Mouse (Mus musculus) layer of hippocampus, postnatal 14 days (tissue): ENCODE data around the gene Tmem69. TPM values are rescaled to one million over a fixed set of nuclear protein-coding genes. Genes with fewer than 3 reads are reported as not detected.

ENCODE experiments used
- total RNA-seq, 2 experiments: library from RNA; stranded (reverse); gene quantifications; 2 replicates each; pipeline ENCODE4 v1.2.3; 2021

Tmem69 gene
- total RNA-seq, 2 experiments from 2014 or later: 10.3 to 11.1 TPM

Other genes starting within 250 kb of the Tmem69 start
- 100 to 1,000 TPM; 100 to 104 TPM for gene Mast2, start 91.8 kb downstream of the Tmem69 start, total RNA-seq
- gene Ipp, start 48.4 kb downstream of the Tmem69 start, total RNA-seq: 10 to 100 TPM; 20.1 to 20.7 TPM
- gene Gpbp1l1, start 1.7 kb upstream of the Tmem69 start, total RNA-seq: 10 to 100 TPM; 28.4 to 35.5 TPM
- gene Ccdc17, start 40.7 kb upstream of the Tmem69 start, total RNA-seq: 1 to 10 TPM; 3.4 to 5.7 TPM
- gene Nasp, start 72.0 kb upstream of the Tmem69 start, total RNA-seq: 10 to 100 TPM; 44.4 to 50.5 TPM
- gene Akr1a1, start 95.7 kb upstream of the Tmem69 start, total RNA-seq: 100 to 1,000 TPM; 474 to 484 TPM
- 100 to 1,000 TPM; 185 to 195 TPM for gene Prdx1, start 129.6 kb upstream of the Tmem69 start, total RNA-seq
- gene Mmachc, start 152.5 kb upstream of the Tmem69 start, total RNA-seq: 10 to 100 TPM; 16.0 to 19.0 TPM
- 1 to 10 TPM; 2.9 to 4.5 TPM for gene Ccdc163, start 152.6 kb upstream of the Tmem69 start, total RNA-seq
- gene Tesk2, start 165.0 kb upstream of the Tmem69 start, total RNA-seq: 1 to 10 TPM; 5.2 to 5.4 TPM